Mouse (Mus musculus) mammary gland, adult 2 months (tissue): ENCODE data around the gene Mis18a. TPM values are rescaled to one million over a fixed set of nuclear protein-coding genes. Genes with fewer than 3 reads are reported as not detected.

Source experiments
- polyA plus RNA-seq: library from polyadenylated mRNA; depleted of rRNA; stranded (reverse); fragments of >200 nt; gene quantifications from 2 replicates; pipeline ENCODE4 v1.2.3, GENCODE M21; 2012; ENCODE audit warnings: low replicate concordance; rRNA removed

Mis18a gene
- 8.1 and 11.0 TPM in 2 replicates for polyA plus RNA-seq

GRCm38 (mm10) chr16:90727233-90728115 lies at the start of gene Mis18a:
Gene Mis18a (minus strand): TSS chr16:90727404.

GRCm38 (mm10) chr16:90738092-90738956 lies 11.1 kb upstream of the Mis18a start, which contains the start of gene Mrap:
Gene Mrap (plus strand): TSS chr16:90738207.

Other genes with a start within 250 kb of the Mis18a start
- gene Mrap, start 10.8 kb upstream of the Mis18a start, polyA plus RNA-seq, result 459 and 493 TPM in 2 replicates
- 5.8 and 7.4 TPM in 2 replicates for gene Urb1, start 83.0 kb upstream of the Mis18a start, polyA plus RNA-seq
- gene Eva1c, start 99.3 kb upstream of the Mis18a start, polyA plus RNA-seq, result 1.7 and 3.1 TPM in 2 replicates
- 8.7 and 31.3 TPM in 2 replicates for gene Cfap298, start 207.7 kb upstream of the Mis18a start, polyA plus RNA-seq